In the genomic region with DNA sequence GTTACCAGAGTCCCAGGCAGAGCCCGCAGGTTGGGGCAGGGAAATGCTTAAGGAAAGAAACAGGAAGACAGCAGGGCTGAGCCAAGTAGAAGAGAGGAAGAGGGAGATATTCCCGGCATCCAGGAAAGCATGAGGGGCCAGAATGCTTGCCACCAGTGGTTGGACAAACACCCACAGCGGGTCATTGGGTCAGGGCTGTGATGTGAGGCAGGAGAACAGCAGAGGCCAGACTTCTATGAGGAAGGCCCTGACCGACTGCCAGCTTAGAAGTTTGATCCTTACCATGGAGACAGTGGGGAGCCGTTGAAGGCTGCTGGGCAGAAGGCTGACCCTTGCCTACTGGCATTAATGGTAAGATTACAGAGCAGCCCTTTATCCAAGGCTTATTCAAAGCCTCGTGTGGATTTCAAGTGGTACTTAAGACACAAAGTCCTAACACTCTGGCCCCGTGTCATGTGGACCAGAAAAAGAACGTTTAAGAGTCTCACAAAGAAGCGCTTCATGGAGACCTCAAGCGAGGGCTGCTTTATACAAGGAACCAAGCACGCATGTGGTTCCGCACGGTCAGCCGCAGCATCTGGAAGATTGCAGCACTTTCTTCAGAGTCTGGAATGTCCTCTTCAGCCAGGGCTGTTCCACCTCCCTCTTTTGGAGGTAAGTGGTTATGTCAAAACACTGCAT, we compare ENCODE assay signal across 9 mouse cellular contexts. TPM values are rescaled to one million over a fixed set of nuclear protein-coding genes. Genes with fewer than 3 reads are reported as not detected.
DNase-seq lines count a peak whose midpoint lies in the region; ATAC-seq and TF ChIP-seq lines count a peak whose summit lies in the region.
"Had no signal": no experiment of that assay in that cellular context is flagged by ENCODE, and none has a peak within 500 bp of the region (broad histone marks: within the 10 kb centered on the region; RNA-seq: fewer than 3 reads in every experiment).

No protein-coding gene starts in this region.

- WGBS in heart, embryonic 13.5 days = 41% methylated on average over 14 of the region's 14 CpGs
- 49% methylated on average over 14 of the region's 14 CpGs for WGBS in embryonic facial prominence, embryonic 15.5 days
- 75% methylated on average over 14 of the region's 14 CpGs for WGBS in liver, embryonic 15.5 days (ENCODE audit: insufficient replicate concordance)

- peaks cover 8% of the 10 kb centered on the region; the same call in 1 of the 2 replicates for H3K36me3 ChIP-seq in heart, embryonic 13.5 days
- H3K36me3 ChIP-seq in E14TG2a.4 (ENCODE audit: insufficient read depth, low read length) = peaks cover 16% of the 10 kb centered on the region
- H3K36me3 ChIP-seq in embryonic facial prominence, embryonic 15.5 days = no peaks in the 10 kb centered on the region
- H3K36me3 ChIP-seq in liver, embryonic 15.5 days (replicated peaks) = peaks cover 31% of the 10 kb centered on the region; the same call in 1 of the 2 replicates

- H3K9ac ChIP-seq in heart, embryonic 13.5 days = peak overlapping the region; percentile 29; the same call in 1 of the 2 replicates
- no peak overlapping the region for H3K9ac ChIP-seq in embryonic facial prominence, embryonic 15.5 days
- H3K9ac ChIP-seq in liver, embryonic 15.5 days = no peak overlapping the region

- no peak for DNase-seq in heart, adult 8-10 months (ENCODE audit: low spot score)
- DNase-seq in cerebellum, adult 8-10 months = no peak
- no peak for DNase-seq in urinary bladder, postnatal 36 days (ENCODE audit: low spot score in 2 of 2)
- DNase-seq in gastrocnemius, adult 8-10 months (ENCODE audit: low spot score in 2 of 2) = no peak
- DNase-seq: cerebellum, postnatal 10 days had no signal

- H3K27me3 ChIP-seq in heart, embryonic 13.5 days (replicated peaks) = no peaks in the 10 kb centered on the region
- H3K27me3 ChIP-seq in E14TG2a.4 (ENCODE audit: insufficient read depth, low read length) = peaks cover 7% of the 10 kb centered on the region
- no peaks in the 10 kb centered on the region for H3K27me3 ChIP-seq in embryonic facial prominence, embryonic 15.5 days
- no peaks in the 10 kb centered on the region for H3K27me3 ChIP-seq in liver, embryonic 15.5 days

- H3K4me1 ChIP-seq in heart, embryonic 13.5 days = peaks cover 85% of the 10 kb centered on the region
- peaks cover 90% of the 10 kb centered on the region for H3K4me1 ChIP-seq in E14TG2a.4 (replicated peaks; ENCODE audit: low read depth, low read length)
- peaks cover 54% of the 10 kb centered on the region for H3K4me1 ChIP-seq in embryonic facial prominence, embryonic 15.5 days
- peaks cover 89% of the 10 kb centered on the region for H3K4me1 ChIP-seq in liver, embryonic 15.5 days (replicated peaks)

- H3K27ac ChIP-seq in heart, embryonic 13.5 days (replicated peaks) = peak overlapping the region; percentile 57
- H3K27ac ChIP-seq in embryonic facial prominence, embryonic 15.5 days (replicated peaks) = peak overlapping the region; percentile 74
- peak overlapping the region; percentile 54; the same call in 1 of the 2 replicates for H3K27ac ChIP-seq in liver, embryonic 15.5 days (replicated peaks)

- no peak for ATAC-seq in heart, embryonic 13.5 days (ENCODE audit: extremely low read depth, insufficient number of reproducible peaks, low FRiP score, low TSS enrichment)
- ATAC-seq in embryonic facial prominence, embryonic 15.5 days (ENCODE audit: insufficient number of reproducible peaks, low FRiP score, low TSS enrichment, low read depth) = no peak
- ATAC-seq in liver, embryonic 15.5 days (ENCODE audit: insufficient read depth) = no peak

- no peaks in the 10 kb centered on the region for H3K9me3 ChIP-seq in heart, embryonic 13.5 days
- no peaks in the 10 kb centered on the region for H3K9me3 ChIP-seq in E14TG2a.4 (ENCODE audit: low read length)
- no peaks in the 10 kb centered on the region for H3K9me3 ChIP-seq in embryonic facial prominence, embryonic 15.5 days (replicated peaks)
- no peaks in the 10 kb centered on the region for H3K9me3 ChIP-seq in liver, embryonic 15.5 days (replicated peaks)

- no peak overlapping the region for H3K4me3 ChIP-seq in heart, embryonic 13.5 days
- peak overlapping the region; percentile 11 for H3K4me3 ChIP-seq in E14TG2a.4 (replicated peaks; ENCODE audit: low read length)
- no peak overlapping the region for H3K4me3 ChIP-seq in embryonic facial prominence, embryonic 15.5 days (replicated peaks)
- H3K4me3 ChIP-seq in liver, embryonic 15.5 days (replicated peaks) = no peak overlapping the region

- peak overlapping the region; percentile 24; the same call in 1 of the 2 replicates for H3K4me2 ChIP-seq in heart, embryonic 13.5 days
- no peak overlapping the region for H3K4me2 ChIP-seq in embryonic facial prominence, embryonic 15.5 days (replicated peaks)
- no peak overlapping the region; the same call in 1 of the 2 replicates for H3K4me2 ChIP-seq in liver, embryonic 15.5 days

- no peak for TF ChIP-seq CTCF in E14TG2a.4 (conservative IDR thresholded peaks at IDR 0.05; ENCODE audit: low read length)

RNA-seq across cellular contexts. Expression of a gene that starts 4.0 kb away (rescaled TPM):
- 6.8 and 7.3 TPM in 2 replicates for polyA plus RNA-seq in heart, embryonic 13.5 days (2015; fragmentation: Nextera tagmentation; extraction: Ambion mirVana)
- 10 to 100 TPM; 13.1 to 17.5 (median 14.5) TPM for total RNA-seq in heart, adult 8-10 months (2022)
- polyA plus RNA-seq in embryonic facial prominence, embryonic 15.5 days (2015; fragmentation: Nextera tagmentation; extraction: Ambion mirVana) = 15.4 and 15.9 TPM in 2 replicates
- polyA plus RNA-seq in liver, embryonic 15.5 days (2015; fragmentation: Nextera tagmentation; extraction: Ambion mirVana) = 7.7 and 8.7 TPM in 2 replicates
- total RNA-seq in gastrocnemius, adult 8-10 months (2022) = 1 to 10 TPM; 5.7 to 9.1 (median 7.4) TPM
